Mouse (Mus musculus) lung, postnatal 25 days (tissue): ENCODE results near the gene Glyatl3.

ENCODE experiments used
- DNase-seq: peaks from one replicate; pipeline ENCODE4 v3.0.0; 2022; ENCODE audit warnings: low spot score

The Glyatl3 gene

DNA sequence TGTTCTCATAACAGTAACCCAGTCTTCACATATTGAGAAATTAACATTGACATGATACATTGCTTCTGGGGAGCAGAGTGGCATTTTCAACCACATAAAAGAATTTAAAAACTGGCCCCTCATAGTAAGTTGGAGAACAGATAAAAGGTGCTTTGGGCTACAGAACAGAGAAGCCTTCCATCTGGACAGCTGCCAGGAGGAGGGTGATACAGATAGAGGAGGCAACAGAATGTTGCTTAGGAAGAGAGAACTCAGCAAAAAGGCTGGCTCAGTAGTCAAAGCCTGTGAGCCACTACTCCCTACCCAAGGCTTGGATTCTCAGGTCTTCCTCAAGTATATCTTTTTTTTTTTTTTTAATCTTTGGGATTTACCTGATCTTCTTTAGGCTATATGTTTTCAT lies 59.1 kb downstream of the Glyatl3 start:
- no peak for DNase-seq
